Mouse (Mus musculus): ENCODE data around the gene R3hdm1. TPM values are rescaled to one million over a fixed set of nuclear protein-coding genes. Genes with fewer than 3 reads are reported as not detected.
A peak's percentile ranks its signal among the peaks of the same experiment; 100 is the strongest.

The R3hdm1 gene
- polyA plus RNA-seq, 1 experiment from 2014 or later: 92.9 TPM

DNA sequence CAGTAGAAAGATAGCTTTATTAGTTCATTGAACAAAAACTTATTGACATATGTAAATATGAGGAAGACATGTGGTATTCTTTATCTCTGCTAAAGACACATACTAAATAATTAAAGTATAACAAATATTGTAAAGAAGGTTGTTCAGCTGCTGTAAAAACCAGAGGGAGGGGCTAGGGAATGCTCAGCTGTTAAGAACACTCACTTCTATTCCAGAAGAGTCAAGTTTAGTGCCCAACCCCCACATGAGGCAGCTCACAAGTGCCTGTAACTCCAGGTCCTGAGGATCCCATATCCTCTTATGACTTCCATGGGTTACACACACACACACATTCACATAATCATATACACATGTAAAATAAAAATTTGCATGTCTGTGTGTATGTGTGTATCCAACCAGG is 67.0 kb downstream of the R3hdm1 start:
- Histone ChIP-seq H3K4me3 (ENCODE audit: low read depth, low read length) (no peak overlapping the region), H3K4me2 (ENCODE audit: low read depth, severe bottlenecking) (no peak overlapping the region), H3K36me3 (ENCODE audit: control insufficient read depth, insufficient read depth, low read length) (no peaks in the 10 kb centered on the region), H3K9me3 (ENCODE audit: control insufficient read depth, low read length) (no peaks in the 10 kb centered on the region), H3K27me3 (ENCODE audit: control insufficient read depth, insufficient read depth, low read length) (no peaks in the 10 kb centered on the region), H3K9ac (ENCODE audit: low read length) (no peak overlapping the region), H3K27ac (replicated peaks; ENCODE audit: low read depth, low read length) (no peak overlapping the region), H3K4me1 (ENCODE audit: control insufficient read depth, insufficient read depth, low read length) (no peaks in the 10 kb centered on the region)
- ATAC-seq (ENCODE audit: insufficient number of reproducible peaks, low FRiP score, low TSS enrichment, low read depth) (no peak), DNase-seq (ENCODE audit: low spot score) (no peak)

DNA sequence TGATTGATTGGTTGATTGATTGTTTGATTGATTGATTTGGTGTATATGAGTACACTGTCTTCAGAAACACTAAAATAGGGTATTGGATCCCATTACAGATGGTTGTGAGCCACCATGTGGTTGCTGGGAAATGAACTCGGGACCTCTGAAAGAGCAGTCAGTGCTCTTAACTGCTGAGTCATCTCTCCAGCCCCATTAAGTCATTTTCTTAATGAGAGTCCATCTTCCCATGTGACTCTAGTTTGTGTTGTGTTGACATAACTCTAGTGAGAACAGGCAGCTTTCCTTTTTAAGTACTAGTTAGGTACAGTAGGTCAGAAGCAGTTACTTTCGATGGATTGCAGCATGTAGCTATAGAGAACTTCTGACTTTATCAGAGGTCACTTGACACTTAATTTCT is 88.3 kb downstream of the R3hdm1 start:
- H3K36me3 ChIP-seq (ENCODE audit: control insufficient read depth, insufficient read depth, low read length): peaks cover 2% of the 10 kb centered on the region; the same call in 1 of the 2 replicates
- no peak for ATAC-seq (ENCODE audit: insufficient number of reproducible peaks, low FRiP score, low TSS enrichment, low read depth)
- 78% methylated on average over 2 of the region's 2 CpGs for WGBS

DNA sequence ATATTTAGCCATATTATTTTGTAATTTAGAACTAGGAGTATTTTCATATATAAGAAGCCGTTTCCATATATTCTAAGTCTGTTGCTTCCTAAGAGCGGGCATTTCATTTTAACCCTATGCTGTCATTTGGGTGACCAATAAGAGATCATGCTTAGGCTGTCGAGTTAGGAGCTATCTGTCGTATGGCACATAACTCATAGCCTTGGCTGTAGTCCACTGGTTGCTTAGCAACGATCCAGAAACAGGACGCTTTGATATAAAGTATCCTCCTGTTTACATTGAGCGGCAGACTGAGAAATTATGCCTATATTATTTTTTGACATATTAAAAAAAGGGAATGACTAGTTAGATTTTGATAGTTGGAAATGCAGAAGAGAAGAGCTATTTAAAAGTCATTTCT is 89.3 kb downstream of the R3hdm1 start:
- no peak overlapping the region for H3K4me2 ChIP-seq (ENCODE audit: low read depth, severe bottlenecking)
- H3K9me3 ChIP-seq (ENCODE audit: control insufficient read depth, low read length): no peaks in the 10 kb centered on the region
- WGBS: 94% methylated on average over 7 of the region's 7 CpGs
- no peaks in the 10 kb centered on the region for H3K4me1 ChIP-seq (ENCODE audit: control insufficient read depth, insufficient read depth, low read length)
- DNase-seq (ENCODE audit: low spot score) (no peak), ATAC-seq (ENCODE audit: insufficient number of reproducible peaks, low FRiP score, low TSS enrichment, low read depth) (no peak)
- no peak overlapping the region for H3K4me3 ChIP-seq (ENCODE audit: low read depth, low read length)
- no peaks in the 10 kb centered on the region for H3K27me3 ChIP-seq (ENCODE audit: control insufficient read depth, insufficient read depth, low read length)
- no peaks in the 10 kb centered on the region; the same call in 1 of the 2 replicates for H3K36me3 ChIP-seq (ENCODE audit: control insufficient read depth, insufficient read depth, low read length)
- H3K27ac ChIP-seq (replicated peaks; ENCODE audit: low read depth, low read length): no peak overlapping the region
- no peak overlapping the region for H3K9ac ChIP-seq (ENCODE audit: low read length)

More for the DNA sequence above, 88.3 kb downstream of the R3hdm1 start:
- DNase-seq (ENCODE audit: low spot score): no peak
- H3K4me1 ChIP-seq (ENCODE audit: control insufficient read depth, insufficient read depth, low read length): no peaks in the 10 kb centered on the region
- H3K4me2 ChIP-seq (ENCODE audit: low read depth, severe bottlenecking): no peak overlapping the region
- H3K27me3 ChIP-seq (ENCODE audit: control insufficient read depth, insufficient read depth, low read length): no peaks in the 10 kb centered on the region
- H3K9me3 ChIP-seq (ENCODE audit: control insufficient read depth, low read length): no peaks in the 10 kb centered on the region
- H3K9ac ChIP-seq (ENCODE audit: low read length): no peak overlapping the region
- H3K27ac ChIP-seq (replicated peaks; ENCODE audit: low read depth, low read length): no peak overlapping the region
- no peak overlapping the region for H3K4me3 ChIP-seq (ENCODE audit: low read depth, low read length)

DNA sequence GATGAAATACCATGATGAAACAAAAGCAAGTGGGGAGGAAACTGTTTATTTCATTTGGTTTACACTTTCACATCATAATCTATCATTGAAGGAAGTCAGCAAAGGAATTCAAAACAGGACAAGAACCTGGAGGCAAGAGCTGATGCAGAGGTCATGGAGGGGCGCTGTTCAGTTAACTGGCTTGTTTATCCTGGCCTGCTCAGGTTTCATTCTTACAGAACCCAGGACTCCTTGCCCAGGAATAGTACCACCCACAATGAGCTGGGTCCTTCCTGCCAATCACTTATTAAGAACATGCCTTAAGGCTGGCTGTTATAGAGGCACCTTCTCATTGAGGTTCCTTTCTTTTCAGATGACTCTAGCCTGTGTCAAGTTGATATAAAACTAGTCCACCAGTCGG is 90.9 kb downstream of the R3hdm1 start:
- H3K27ac ChIP-seq (replicated peaks; ENCODE audit: low read depth, low read length): no peak overlapping the region
- no peak overlapping the region for H3K4me3 ChIP-seq (ENCODE audit: low read depth, low read length)
- no peak for ATAC-seq (ENCODE audit: insufficient number of reproducible peaks, low FRiP score, low TSS enrichment, low read depth)
- peaks cover 2% of the 10 kb centered on the region; the same call in 1 of the 2 replicates for H3K36me3 ChIP-seq (ENCODE audit: control insufficient read depth, insufficient read depth, low read length)
- no peak overlapping the region for H3K4me2 ChIP-seq (ENCODE audit: low read depth, severe bottlenecking)
- H3K9ac ChIP-seq (ENCODE audit: low read length): no peak overlapping the region
- H3K4me1 ChIP-seq (ENCODE audit: control insufficient read depth, insufficient read depth, low read length): no peaks in the 10 kb centered on the region
- H3K9me3 ChIP-seq (ENCODE audit: control insufficient read depth, low read length): no peaks in the 10 kb centered on the region
- WGBS: 47% methylated on average over 2 of the region's 2 CpGs
- DNase-seq (ENCODE audit: low spot score): no peak
- H3K27me3 ChIP-seq (ENCODE audit: control insufficient read depth, insufficient read depth, low read length): no peaks in the 10 kb centered on the region

DNA sequence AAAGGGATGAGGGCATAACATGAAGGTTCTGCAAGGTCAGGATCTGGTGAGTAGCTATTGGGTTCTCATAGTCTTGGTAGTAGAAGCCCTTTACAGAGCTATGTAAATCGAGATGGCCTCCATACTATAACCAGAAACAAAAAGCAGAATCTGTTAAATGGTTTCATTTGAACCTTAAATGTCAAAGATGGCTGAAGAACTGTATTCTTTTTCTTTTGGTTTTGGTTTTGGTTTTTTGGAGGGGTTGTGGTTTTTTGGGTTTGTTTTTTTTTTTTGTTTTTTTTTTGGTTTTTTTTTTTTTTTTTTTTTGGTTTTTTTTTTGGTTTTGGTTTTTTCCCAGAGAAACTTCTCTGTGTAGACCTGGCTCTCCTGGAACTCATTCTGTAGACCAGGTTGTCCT is 94.3 kb downstream of the R3hdm1 start:
- Histone ChIP-seq H3K9ac (ENCODE audit: low read length) (no peak overlapping the region), H3K4me3 (ENCODE audit: low read depth, low read length) (no peak overlapping the region), H3K4me1 (ENCODE audit: control insufficient read depth, insufficient read depth, low read length) (no peaks in the 10 kb centered on the region), H3K9me3 (ENCODE audit: control insufficient read depth, low read length) (no peaks in the 10 kb centered on the region), H3K27me3 (ENCODE audit: control insufficient read depth, insufficient read depth, low read length) (no peaks in the 10 kb centered on the region), H3K36me3 (ENCODE audit: control insufficient read depth, insufficient read depth, low read length) (peaks cover 5% of the 10 kb centered on the region; the same call in 1 of the 2 replicates), H3K4me2 (ENCODE audit: low read depth, severe bottlenecking) (no peak overlapping the region), H3K27ac (replicated peaks; ENCODE audit: low read depth, low read length) (no peak overlapping the region)
- no peak for DNase-seq (ENCODE audit: low spot score)
- WGBS: 84% methylated on average over 1 of the region's 1 CpGs
- ATAC-seq (ENCODE audit: insufficient number of reproducible peaks, low FRiP score, low TSS enrichment, low read depth): no peak

DNA sequence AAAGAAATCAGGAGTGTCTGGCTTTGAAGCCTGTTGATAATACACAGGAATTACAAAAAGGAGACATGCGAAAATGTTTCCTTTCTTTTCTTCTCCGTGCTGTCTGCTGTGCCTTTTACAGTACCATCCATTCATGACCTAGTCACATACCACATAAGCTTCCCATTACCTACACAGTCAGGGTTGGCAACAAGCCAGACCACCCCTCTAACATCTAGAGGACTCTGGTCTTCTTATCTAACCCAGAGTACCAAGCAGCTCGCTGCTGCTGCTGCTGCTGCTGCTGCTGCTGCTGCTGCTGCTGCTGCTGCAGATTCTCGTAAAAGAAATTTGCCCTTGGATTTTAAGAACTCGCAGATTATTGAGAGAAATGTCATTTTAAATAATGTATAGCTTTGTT is 110.2 kb downstream of the R3hdm1 start:
- no peak for ATAC-seq (ENCODE audit: insufficient number of reproducible peaks, low FRiP score, low TSS enrichment, low read depth)
- Histone ChIP-seq H3K4me1 (ENCODE audit: control insufficient read depth, insufficient read depth, low read length) (no peaks in the 10 kb centered on the region), H3K9me3 (ENCODE audit: control insufficient read depth, low read length) (no peaks in the 10 kb centered on the region), H3K27me3 (ENCODE audit: control insufficient read depth, insufficient read depth, low read length) (no peaks in the 10 kb centered on the region), H3K36me3 (ENCODE audit: control insufficient read depth, insufficient read depth, low read length) (peaks cover 2% of the 10 kb centered on the region), H3K9ac (ENCODE audit: low read length) (no peak overlapping the region), H3K4me2 (ENCODE audit: low read depth, severe bottlenecking) (no peak overlapping the region), H3K4me3 (ENCODE audit: low read depth, low read length) (no peak overlapping the region), H3K27ac (replicated peaks; ENCODE audit: low read depth, low read length) (no peak overlapping the region)
- WGBS: 84% methylated on average over 5 of the region's 5 CpGs
- DNase-seq (ENCODE audit: low spot score): peak; percentile 24

DNA sequence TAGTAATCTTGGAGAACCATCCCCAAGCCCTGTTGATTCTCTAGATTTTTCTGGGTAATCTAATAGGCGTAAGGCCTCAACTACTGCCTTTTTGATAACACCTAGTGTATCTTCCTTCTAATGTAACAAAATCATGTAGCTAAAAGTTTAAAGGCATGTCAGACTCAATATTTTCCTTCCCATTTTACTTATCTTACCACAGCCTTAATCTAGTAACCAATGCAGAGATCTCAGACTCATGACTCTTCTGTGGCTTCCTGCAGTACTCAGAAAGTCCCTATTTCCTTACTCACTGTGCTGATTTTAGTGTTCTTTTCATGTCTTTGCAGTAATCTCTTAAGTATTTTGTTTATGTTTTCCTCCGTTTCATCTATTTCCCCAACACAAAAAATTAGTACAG is 118.8 kb downstream of the R3hdm1 start:
- H3K27ac ChIP-seq (replicated peaks; ENCODE audit: low read depth, low read length): no peak overlapping the region
- no peaks in the 10 kb centered on the region for H3K4me1 ChIP-seq (ENCODE audit: control insufficient read depth, insufficient read depth, low read length)
- no peak overlapping the region for H3K9ac ChIP-seq (ENCODE audit: low read length)
- H3K9me3 ChIP-seq (ENCODE audit: control insufficient read depth, low read length): no peaks in the 10 kb centered on the region
- H3K4me3 ChIP-seq (ENCODE audit: low read depth, low read length): no peak overlapping the region
- DNase-seq (ENCODE audit: low spot score) (no peak), ATAC-seq (ENCODE audit: insufficient number of reproducible peaks, low FRiP score, low TSS enrichment, low read depth) (no peak)
- peaks cover 7% of the 10 kb centered on the region; the same call in 1 of the 2 replicates for H3K36me3 ChIP-seq (ENCODE audit: control insufficient read depth, insufficient read depth, low read length)
- WGBS: 91% methylated on average over 2 of the region's 2 CpGs
- no peaks in the 10 kb centered on the region for H3K27me3 ChIP-seq (ENCODE audit: control insufficient read depth, insufficient read depth, low read length)
- no peak overlapping the region for H3K4me2 ChIP-seq (ENCODE audit: low read depth, severe bottlenecking)

DNA sequence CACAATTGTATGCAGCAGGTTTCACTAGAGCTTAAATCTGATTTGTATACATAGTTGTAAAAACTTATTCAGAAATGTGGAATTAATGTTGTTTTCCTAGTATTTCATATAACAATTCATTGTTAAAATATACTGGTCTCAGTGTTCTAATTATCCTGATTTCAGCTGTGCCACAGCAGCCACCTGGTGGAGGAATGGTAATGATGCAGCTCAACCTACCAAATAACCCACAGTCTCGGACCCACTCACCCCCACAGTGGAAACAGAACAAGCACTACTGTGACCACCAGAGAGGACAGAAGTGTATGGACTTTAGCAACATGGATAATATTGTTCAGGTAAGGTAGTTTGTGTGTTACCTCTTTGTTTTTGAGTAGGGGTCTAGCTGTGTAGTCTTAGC is 120.2 kb downstream of the R3hdm1 start:
- peaks cover 7% of the 10 kb centered on the region; the same call in 1 of the 2 replicates for H3K36me3 ChIP-seq (ENCODE audit: control insufficient read depth, insufficient read depth, low read length)
- DNase-seq (ENCODE audit: low spot score) (no peak), ATAC-seq (ENCODE audit: insufficient number of reproducible peaks, low FRiP score, low TSS enrichment, low read depth) (no peak)
- no peaks in the 10 kb centered on the region for H3K4me1 ChIP-seq (ENCODE audit: control insufficient read depth, insufficient read depth, low read length)
- no peak overlapping the region for H3K4me2 ChIP-seq (ENCODE audit: low read depth, severe bottlenecking)
- WGBS: 71% methylated on average over 1 of the region's 1 CpGs
- no peaks in the 10 kb centered on the region for H3K9me3 ChIP-seq (ENCODE audit: control insufficient read depth, low read length)
- no peak overlapping the region for H3K27ac ChIP-seq (replicated peaks; ENCODE audit: low read depth, low read length)
- H3K9ac ChIP-seq (ENCODE audit: low read length): no peak overlapping the region
- H3K27me3 ChIP-seq (ENCODE audit: control insufficient read depth, insufficient read depth, low read length): no peaks in the 10 kb centered on the region
- no peak overlapping the region for H3K4me3 ChIP-seq (ENCODE audit: low read depth, low read length)

DNA sequence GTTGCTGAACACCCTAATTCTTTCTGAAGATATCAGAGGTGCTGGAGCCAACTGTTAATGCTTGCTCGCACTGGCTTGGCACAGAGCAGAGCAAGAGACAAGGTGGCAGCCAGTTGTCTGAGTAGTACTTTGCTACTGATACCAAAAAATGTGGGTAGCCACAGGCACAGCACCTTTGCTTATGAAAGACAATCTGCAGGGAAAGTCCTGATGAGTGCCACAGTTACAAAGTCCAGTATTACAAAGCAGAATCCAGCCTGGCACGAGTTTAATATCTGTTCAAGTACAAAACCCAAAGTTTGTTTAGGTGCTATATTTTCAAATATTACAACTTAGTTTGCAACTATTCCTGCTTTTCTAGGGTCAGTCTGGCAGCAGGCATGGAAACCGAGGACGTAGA is 132.1 kb downstream of the R3hdm1 start:
- peaks cover 9% of the 10 kb centered on the region; the same call in 1 of the 2 replicates for H3K36me3 ChIP-seq (ENCODE audit: control insufficient read depth, insufficient read depth, low read length)
- WGBS: 98% methylated on average over 4 of the region's 4 CpGs
- no peak overlapping the region for H3K4me2 ChIP-seq (ENCODE audit: low read depth, severe bottlenecking)
- H3K27me3 ChIP-seq (ENCODE audit: control insufficient read depth, insufficient read depth, low read length): no peaks in the 10 kb centered on the region
- no peak overlapping the region for H3K4me3 ChIP-seq (ENCODE audit: low read depth, low read length)
- H3K27ac ChIP-seq (replicated peaks; ENCODE audit: low read depth, low read length): no peak overlapping the region
- no peak for DNase-seq (ENCODE audit: low spot score)
- no peaks in the 10 kb centered on the region for H3K4me1 ChIP-seq (ENCODE audit: control insufficient read depth, insufficient read depth, low read length)
- H3K9ac ChIP-seq (ENCODE audit: low read length): no peak overlapping the region
- no peaks in the 10 kb centered on the region for H3K9me3 ChIP-seq (ENCODE audit: control insufficient read depth, low read length)
- no peak for ATAC-seq (ENCODE audit: insufficient number of reproducible peaks, low FRiP score, low TSS enrichment, low read depth)

Data from limb, embryonic 11.5 days (tissue).